Mouse (Mus musculus) granulocyte monocyte progenitor cell, adult 5-6 weeks (primary cell): ENCODE measurements around the gene Rgma. TPM values are rescaled to one million over a fixed set of nuclear protein-coding genes. Genes with fewer than 3 reads are reported as not detected.
A peak's percentile ranks its signal among the peaks of the same experiment; 100 is the strongest.

Source experiments
- ATAC-seq: replicated peaks from 2 replicates; pipeline ENCODE4 v1.8.0; 2016; ENCODE audit warnings: mild to moderate bottlenecking, moderate TSS enrichment, inconsistent platforms; ENCODE audit not compliant: poor library complexity, severe bottlenecking
- total RNA-seq, 2 experiments: library from RNA; stranded (forward) in 1 of 2; stranded (reverse) in 1 of 2; fragments of 200-712, 200-1000 nt in 1 of 2; fragments of >200 nt in 1 of 2; fragmentation: Nextera tagmentation in 1 of 2; gene quantifications; 2 replicates each; pipeline ENCODE4 v1.2.3; 2014 to 2017

Gene Rgma
- total RNA-seq (2014; fragmentation: Nextera tagmentation): not detected in 2 replicates
- total RNA-seq (2017): not detected in 2 replicates

DNA sequence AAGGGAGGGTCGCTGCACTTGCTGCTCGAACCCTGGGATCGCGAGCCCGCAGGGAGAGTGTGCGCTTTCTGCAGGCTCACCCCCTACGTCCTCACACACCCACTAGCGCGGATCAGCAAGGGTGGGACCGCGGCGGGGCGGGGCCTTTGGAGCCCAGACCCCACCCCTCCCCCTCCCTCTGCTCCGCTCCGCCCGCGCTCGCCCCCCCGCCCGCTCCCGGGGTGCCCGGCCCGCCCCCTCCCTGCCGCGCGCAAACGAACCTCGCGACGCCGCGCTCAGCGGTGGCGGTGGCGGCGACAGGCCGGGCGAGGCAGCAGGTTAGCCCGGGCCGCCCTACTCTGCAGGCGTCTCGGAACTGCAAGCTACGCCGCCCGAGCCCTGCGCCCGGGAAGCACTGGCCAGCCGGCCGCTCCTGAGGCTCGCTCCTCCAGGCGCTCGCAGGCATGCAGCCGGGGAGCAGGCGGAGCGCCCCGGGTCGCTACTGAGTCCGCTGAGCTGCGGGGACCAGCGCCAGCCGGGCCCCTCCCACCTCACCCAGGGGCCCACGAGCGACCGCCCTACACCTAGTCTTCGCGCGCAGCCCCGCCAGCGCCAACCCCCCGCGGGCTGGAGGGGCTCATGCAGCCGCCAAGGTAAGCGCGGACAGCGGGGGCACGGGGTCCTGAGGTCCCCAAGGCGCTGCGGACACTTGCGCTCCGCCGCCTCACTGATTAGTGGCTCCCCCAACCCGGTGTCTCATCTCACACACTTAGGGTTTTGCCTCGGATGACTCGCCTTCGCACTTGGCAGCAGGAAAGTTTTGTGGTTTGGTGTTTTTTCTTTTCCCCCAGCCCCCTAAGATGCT, at the start of gene Rgma:
Gene Rgma, plus strand, starts transcription at position 253 of the 844 bp plus-strand sequence.
- peak; percentile 18 for ATAC-seq

- no peak for ATAC-seq
These were observed 49.1 kb upstream of the Rgma start for GRCm38 (mm10) chr7:73326236-73326635.

DNA sequence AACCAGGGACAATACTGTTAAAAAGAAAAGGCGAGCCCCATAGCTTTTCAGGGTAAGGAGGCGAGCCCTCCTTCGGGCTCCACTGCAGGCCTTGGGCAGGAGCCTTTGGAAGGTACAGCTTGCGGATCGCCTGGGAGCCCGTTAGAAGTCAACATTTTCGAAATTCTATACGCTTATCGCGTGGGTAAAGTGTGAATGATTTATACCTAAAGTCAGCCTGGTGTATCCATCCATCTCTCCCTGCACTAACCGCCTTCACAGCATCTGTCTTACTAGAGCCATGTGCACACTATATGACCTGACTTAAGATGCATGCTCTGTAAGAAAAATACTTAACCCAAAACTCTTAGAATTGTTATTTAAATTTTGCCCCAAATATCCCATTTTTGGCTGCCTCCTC, 48.6 kb upstream of the Rgma start:
- no peak for ATAC-seq

DNA sequence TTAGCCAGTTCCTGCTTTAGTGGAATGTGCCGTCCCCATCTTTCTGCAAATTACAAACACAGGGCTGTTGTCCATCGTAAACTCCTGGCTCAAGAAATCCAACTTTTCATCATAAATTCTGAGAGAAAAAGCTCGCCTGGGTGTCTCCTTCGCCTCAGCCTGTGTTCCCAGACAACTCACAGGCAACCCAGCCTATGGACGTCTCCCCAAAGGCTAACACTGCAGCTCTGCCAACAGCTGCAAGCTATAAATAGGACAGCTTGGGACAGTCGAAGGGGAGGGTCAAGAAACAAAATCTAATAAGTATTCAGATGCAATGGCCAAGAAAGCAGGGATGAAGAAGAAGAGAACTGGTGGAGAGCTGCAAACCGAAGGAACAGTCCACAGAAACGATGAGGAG, 48.1 kb upstream of the Rgma start:
- no peak for ATAC-seq

GRCm38 (mm10) chr7:73327652-73328051, 47.7 kb upstream of the Rgma start:
- ATAC-seq: no peak

- ATAC-seq: no peak
These were observed 46.6 kb upstream of the Rgma start for GRCm38 (mm10) chr7:73328653-73329207.

GRCm38 (mm10) chr7:73330754-73331153, 44.6 kb upstream of the Rgma start:
- ATAC-seq: no peak

GRCm38 (mm10) chr7:73331645-73332044, 43.7 kb upstream of the Rgma start:
- ATAC-seq: no peak

- ATAC-seq: no peak
These were observed 41.8 kb upstream of the Rgma start for GRCm38 (mm10) chr7:73333398-73333988.

DNA sequence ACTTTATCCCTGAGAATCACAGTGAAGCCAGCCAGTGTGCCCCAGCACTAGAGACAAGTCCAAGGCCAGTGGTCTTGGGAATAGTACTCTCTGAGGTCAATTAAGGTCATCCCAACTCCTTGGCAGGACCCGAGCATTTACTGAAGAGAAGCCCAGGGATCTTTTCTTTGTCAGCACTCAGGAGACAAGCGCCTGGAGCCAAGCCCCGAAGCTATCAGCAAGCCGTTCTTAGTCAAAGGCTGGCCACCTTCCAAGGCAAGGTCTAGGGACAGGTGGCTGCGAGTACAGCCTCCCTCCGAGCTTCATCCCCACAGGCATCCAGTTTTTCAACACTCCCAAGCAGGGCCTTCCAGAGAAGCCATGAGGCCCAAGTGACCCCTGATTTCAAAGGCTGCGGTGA, 40.4 kb upstream of the Rgma start:
- no peak for ATAC-seq

DNA sequence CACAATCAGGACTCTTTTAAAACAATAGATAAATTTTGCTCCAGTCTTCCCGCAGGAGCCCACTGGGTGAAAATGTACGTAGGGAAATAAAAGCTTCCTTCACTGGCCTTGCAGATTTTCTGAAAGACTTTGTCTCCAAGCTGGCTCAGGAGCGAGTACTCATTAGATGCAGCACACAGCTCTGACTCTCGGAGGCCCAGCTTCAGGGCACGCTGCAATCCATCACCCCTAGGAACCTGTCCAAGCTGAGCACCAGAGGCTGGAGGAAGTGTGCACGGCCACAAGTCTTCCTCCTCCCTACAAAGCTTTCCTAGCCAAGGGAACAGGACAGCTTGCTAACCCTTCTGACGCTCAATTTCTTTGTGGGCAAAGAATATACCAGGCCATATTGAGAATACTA, 38.9 kb upstream of the Rgma start:
- ATAC-seq: no peak

DNA sequence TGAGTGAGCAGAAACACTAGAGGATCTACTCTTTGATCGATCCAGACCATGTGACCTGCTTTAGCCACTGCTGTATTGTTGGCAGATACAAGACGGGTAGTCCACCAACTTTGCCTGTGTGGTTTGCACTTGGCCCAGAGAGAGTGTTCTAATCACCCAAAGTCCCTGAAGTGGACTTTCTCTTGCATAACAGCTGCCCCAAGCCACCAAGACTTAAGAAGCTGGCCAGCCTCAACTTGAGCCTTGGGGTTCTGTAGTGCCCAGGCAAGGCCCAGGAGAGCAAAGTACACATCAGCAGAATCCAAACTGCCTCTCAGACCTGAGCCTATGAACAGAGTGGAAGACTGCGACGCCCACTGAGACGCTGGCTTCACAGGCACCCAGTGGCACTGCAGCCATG, 37.0 kb upstream of the Rgma start:
- no peak for ATAC-seq

GRCm38 (mm10) chr7:73343852-73344251, 31.5 kb upstream of the Rgma start:
- no peak for ATAC-seq

DNA sequence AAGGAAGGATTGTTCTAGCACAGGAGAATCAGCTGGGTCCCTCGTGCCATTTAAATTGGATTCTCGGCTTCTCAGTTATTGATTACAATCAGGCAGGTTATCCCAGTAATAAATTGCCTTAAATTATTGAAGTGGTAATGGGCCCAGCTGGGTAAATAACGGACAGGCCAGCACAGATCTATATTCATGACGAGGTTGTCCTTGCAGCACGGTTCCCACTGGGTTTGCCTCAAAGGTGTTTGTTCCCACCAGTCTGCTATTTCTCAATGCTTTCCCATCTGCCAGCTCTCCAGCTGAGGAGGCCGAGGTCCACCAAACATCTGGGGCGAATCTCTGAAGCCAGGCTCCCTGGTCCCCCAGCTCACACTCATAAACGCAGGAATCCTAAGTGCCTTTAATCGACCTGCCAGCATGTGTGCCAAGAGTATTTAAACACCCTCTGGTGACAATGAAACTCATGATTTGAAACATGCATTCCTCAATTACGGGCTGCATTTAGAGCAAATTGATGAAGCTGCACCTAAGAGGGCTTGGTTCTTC, 26.7 kb upstream of the Rgma start:
- ATAC-seq: no peak

DNA sequence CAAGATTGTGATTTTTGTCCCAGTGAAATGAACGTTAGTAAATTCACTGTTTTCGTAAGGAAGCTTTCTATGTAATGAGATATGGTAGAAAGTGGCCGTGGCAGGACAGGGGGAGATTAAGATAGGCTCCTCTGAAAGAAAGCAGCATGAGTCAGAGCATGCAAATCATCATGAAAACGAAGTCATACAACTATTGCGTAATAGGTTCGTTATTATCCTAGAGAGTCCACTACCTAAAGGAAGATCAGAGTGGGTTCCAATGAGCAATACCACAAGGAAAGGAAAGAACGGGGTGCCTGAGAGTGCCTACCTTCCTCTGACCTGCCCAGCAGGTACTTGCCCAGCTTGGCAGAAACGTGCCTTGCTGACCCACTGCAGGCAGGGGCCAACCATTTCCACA, 26.2 kb upstream of the Rgma start:
- no peak for ATAC-seq

GRCm38 (mm10) chr7:73355229-73355628, 20.1 kb upstream of the Rgma start:
- ATAC-seq: no peak

- ATAC-seq: no peak
These were observed 18.4 kb upstream of the Rgma start for GRCm38 (mm10) chr7:73356901-73357300.

- no peak for ATAC-seq
These were observed 17.7 kb upstream of the Rgma start for GRCm38 (mm10) chr7:73357626-73358025.

- no peak for ATAC-seq
These were observed 9.8 kb upstream of the Rgma start for GRCm38 (mm10) chr7:73365511-73365910.

DNA sequence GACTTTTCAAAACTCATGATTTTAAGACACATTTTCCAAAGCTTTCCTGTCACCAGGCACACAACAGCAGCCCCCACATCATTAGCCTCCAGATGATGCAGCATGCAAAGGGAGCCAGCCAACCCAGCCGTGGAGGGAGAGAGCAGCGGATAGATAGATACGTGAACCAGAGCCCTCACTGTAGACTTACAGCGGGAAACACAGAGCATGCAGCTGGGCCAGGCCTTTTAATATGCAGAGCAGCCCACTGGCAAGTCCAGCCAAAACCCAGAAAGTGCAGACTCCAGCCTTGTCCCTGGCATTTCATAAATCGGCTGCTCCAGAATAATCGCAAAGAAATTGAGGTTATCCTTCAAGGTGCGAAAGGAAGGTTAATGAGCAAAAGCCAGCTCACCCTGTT, 9.3 kb upstream of the Rgma start:
- no peak for ATAC-seq

DNA sequence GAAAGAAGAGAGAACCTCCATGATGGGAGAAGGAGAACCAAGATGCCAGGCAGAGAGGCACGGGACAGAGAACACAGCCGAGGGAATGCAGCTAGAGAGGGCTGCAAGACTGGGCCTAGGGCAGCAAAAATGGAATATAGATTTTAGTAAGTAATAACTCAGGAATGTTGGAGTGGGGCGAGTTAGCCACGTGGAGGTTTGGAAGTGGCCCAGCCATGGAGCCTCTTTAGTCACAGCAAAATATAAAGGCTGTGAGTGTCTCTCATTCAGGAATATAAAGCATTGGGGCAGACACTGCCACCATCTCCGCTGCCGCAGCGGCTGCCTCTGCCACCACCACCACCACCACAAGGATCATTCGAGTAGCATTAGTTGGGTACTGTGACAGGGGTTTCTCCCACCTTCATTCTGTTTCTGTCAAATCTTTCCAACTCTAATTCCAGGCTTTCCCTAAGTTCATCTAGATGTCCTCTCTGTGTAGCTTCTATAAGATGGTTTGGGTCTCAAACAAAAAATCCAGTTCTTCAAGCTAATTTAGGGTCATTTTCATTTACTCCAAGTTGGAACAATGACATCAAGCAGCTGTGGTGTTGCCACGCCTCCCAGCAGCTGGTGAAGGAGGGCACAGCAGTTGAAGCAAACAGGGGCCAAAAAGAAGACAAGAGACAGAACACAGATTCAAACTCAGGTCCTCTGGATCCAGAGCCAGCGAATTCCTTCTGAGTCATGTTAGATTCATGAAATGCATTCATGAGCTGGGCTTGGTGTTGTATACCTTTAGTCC, 7.4 kb upstream of the Rgma start:
- no peak for ATAC-seq
